Mouse (Mus musculus): ENCODE measurements around the gene Zbtb18. TPM values are rescaled to one million over a fixed set of nuclear protein-coding genes. Genes with fewer than 3 reads are reported as not detected.

Zbtb18 gene
- total and polyA plus RNA-seq, 3 experiments = 8.4 to 16.9 (median 10.0) TPM

DNA sequence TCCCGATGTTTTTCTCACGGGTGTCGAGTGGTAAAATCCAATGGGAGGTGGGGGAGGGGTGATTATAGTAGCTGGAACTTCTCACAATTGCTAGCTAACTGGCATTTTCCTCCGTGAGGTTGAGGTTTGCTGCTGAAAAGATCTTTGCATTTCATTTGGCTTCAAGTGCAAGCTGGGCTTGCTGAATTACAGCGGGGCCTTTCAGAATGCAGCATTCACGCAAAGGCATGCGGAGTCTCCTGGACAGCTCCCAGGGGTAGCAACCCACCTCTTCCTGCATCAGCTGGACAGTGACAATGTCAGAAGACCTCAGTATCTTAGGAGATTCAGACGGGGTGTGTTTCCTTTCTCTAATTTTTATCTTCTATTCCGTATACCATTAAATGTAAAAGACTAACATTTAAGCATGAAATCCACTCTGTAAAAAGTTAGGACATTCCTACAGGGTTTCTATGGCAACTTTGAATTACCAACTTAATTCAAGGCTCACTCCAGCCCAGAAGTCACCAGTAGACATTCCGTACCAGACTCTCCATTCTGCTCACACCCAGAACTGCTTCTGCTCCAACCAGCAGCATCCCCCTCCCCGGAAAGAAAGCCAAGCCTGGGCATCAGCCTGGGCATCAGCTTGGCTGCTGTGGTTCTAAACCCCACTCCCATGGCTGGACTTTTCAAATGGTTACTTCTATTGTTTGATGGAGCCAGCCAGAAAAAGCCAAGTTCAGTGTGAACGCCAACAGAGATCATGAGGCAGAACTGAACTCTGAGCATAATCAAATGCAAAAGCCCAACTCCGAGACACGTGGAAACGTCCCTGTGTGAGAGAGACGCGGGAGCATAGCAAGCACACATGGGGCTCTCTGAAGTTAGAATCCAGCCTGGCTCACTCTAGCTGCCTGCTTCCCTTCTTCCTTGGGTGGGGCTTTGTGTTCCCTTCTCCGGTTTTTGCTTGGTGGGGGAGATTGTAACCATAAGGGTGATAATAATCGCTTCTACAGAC lies 30.5 kb upstream of the Zbtb18 start:
- no peaks in the 10 kb centered on the region for H3K9me3 ChIP-seq (replicated peaks; ENCODE audit: low read length)
- TF ChIP-seq USF1 (IDR thresholded peaks at IDR 0.05; ENCODE audit: low read depth, low read length) = no peak
- in situ Hi-C loops (cut with MboI; ENCODE audit: low pct_ligation_motif_present, low pct_unique_long_range_greater_than_20kb, low sequenced_read_pairs) = no loop called here

DNA sequence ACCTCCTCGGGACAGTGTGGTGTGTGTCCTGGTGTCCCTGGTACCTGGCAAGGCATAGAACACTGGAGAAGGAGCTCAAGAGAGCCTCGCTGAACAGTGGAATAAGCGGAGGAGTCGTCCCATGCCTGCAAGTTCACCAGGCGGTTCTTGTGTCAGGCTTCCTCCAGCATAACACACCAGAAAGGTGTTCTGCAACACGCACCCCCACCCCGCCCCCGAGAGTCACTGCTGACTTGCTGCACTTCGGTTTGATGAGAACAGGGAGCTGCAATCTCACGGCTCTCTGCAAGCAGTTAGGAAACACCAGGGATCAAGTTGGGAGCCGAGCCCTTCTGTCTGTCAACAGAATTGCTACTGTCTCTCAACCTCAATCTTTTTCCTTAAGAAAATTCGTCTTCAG lies 22.8 kb upstream of the Zbtb18 start:
- in situ Hi-C loops (cut with MboI; ENCODE audit: low pct_ligation_motif_present, low pct_unique_long_range_greater_than_20kb, low sequenced_read_pairs) (no loop called here), dilution Hi-C loops (cut with MboI; ENCODE audit: extremely low pct_ligation_motif_present, extremely low pct_unique_long_range_greater_than_20kb, low sequenced_read_pairs) (no loop called here)
- H3K79me2 ChIP-seq (replicated peaks; ENCODE audit: control insufficient read depth, extremely low read depth, insufficient read depth, poor library complexity, severe bottlenecking) = no peaks in the 10 kb centered on the region

More for the DNA sequence above, 30.5 kb upstream of the Zbtb18 start:
- Histone ChIP-seq H3K27me3 (replicated peaks) (no peaks in the 10 kb centered on the region), H3K36me3 (replicated peaks in 1 of 2; ENCODE audit: control insufficient read depth in 1 of 2, insufficient read depth in 1 of 2, low read length in 1 of 2) (no peaks in the 10 kb centered on the region), H3K9ac (ENCODE audit: insufficient read depth, low read depth) (no peak overlapping the region), H3K4me3 (replicated peaks in 1 of 3; ENCODE audit: low read depth in 2 of 3, low read length in 2 of 3, poor library complexity in 1 of 3) (no peak overlapping the region), H3K4me1 (ENCODE audit: control insufficient read depth in 1 of 2, insufficient read depth in 2 of 2) (peaks cover 0 to 4% of the 10 kb centered on the region in 2 experiments; a peak in 1 of 4 replicates), H3K4me2 (ENCODE audit: insufficient read depth, low read depth, poor library complexity, severe bottlenecking) (no peak overlapping the region), H3K79me2 (replicated peaks; ENCODE audit: control insufficient read depth, extremely low read depth, insufficient read depth, poor library complexity, severe bottlenecking) (no peaks in the 10 kb centered on the region), H3K27ac (ENCODE audit: insufficient read depth, low read depth) (no peak overlapping the region)
- DNase-seq (ENCODE audit: extremely low read depth) = no peak
- dilution Hi-C loops (cut with MboI; ENCODE audit: extremely low pct_ligation_motif_present, extremely low pct_unique_long_range_greater_than_20kb, low sequenced_read_pairs) = no loop called here

DNA sequence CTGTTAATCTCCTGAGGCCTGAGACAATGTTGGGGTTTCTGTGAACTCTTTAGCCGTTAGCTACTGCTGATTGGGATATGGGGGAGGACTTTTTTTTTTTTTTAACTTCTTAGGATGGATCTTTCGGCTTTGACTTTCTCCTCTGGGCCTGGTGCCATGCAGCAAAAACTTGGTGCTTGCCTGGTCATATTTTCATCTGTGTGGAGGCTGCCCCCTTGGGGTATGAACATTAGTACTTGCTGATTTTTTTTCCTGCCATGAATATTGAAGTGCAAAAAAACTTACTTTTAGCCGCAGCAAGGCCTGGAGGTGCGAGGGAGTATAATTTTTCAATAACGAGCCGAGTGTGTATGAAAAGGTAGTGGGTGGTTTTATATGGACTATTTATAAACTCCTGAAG lies 22.0 kb upstream of the Zbtb18 start:
- DNase-seq (ENCODE audit: extremely low read depth) = no peak
- dilution Hi-C loops (cut with MboI; ENCODE audit: extremely low pct_ligation_motif_present, extremely low pct_unique_long_range_greater_than_20kb, low sequenced_read_pairs) (no loop called here), in situ Hi-C loops (cut with MboI; ENCODE audit: low pct_ligation_motif_present, low pct_unique_long_range_greater_than_20kb, low sequenced_read_pairs) (no loop called here)
- Histone ChIP-seq H3K4me2 (ENCODE audit: insufficient read depth, low read depth, poor library complexity, severe bottlenecking) (no peak overlapping the region), H3K27ac (ENCODE audit: insufficient read depth, low read depth) (no peak overlapping the region), H3K36me3 (replicated peaks in 1 of 2; ENCODE audit: control insufficient read depth in 1 of 2, insufficient read depth in 1 of 2, low read length in 1 of 2) (no peaks in the 10 kb centered on the region), H3K9ac (ENCODE audit: insufficient read depth, low read depth) (no peak overlapping the region), H3K27me3 (replicated peaks) (peaks cover 1% of the 10 kb centered on the region), H3K4me3 (replicated peaks in 1 of 3; ENCODE audit: low read depth in 2 of 3, low read length in 2 of 3, poor library complexity in 1 of 3) (no peak overlapping the region), H3K79me2 (replicated peaks; ENCODE audit: control insufficient read depth, extremely low read depth, insufficient read depth, poor library complexity, severe bottlenecking) (no peaks in the 10 kb centered on the region), H3K4me1 (ENCODE audit: control insufficient read depth in 1 of 2, insufficient read depth in 2 of 2) (no peaks in the 10 kb centered on the region), H3K9me3 (replicated peaks; ENCODE audit: low read length) (no peaks in the 10 kb centered on the region)
- TF ChIP-seq CTCF (conservative IDR thresholded peaks at IDR 0.05 in 1 of 2, IDR thresholded peaks at IDR 0.05 in 1 of 2; ENCODE audit: low read depth in 2 of 2, low read length in 2 of 2) = peak in 1 of 2 experiments; percentile 19; a peak in 1 of 4 replicates
- no peak for TF ChIP-seq NELFE (IDR thresholded peaks at IDR 0.05; ENCODE audit: low read depth, low read length)
- no peak for TF ChIP-seq E2F4 (IDR thresholded peaks at IDR 0.05; ENCODE audit: insufficient replicate concordance, low read depth, low read length)
- TF ChIP-seq RAD21 (IDR thresholded peaks at IDR 0.05; ENCODE audit: low read depth, low read length) = peak; percentile 10
- peak; percentile 37; the same call in 1 of the 2 replicates for TF ChIP-seq ZNF384 (IDR thresholded peaks at IDR 0.05; ENCODE audit: low read depth, low read length)
- TF ChIP-seq SMC3 (IDR thresholded peaks at IDR 0.05; ENCODE audit: low read depth, low read length) = peak; percentile 9; the same call in 1 of the 2 replicates

More for the DNA sequence above, 22.8 kb upstream of the Zbtb18 start:
- no peak for TF ChIP-seq ZNF384 (IDR thresholded peaks at IDR 0.05; ENCODE audit: low read depth, low read length)
- no peak for TF ChIP-seq CHD2 (IDR thresholded peaks at IDR 0.05; ENCODE audit: low read length)
- TF ChIP-seq RAD21 (IDR thresholded peaks at IDR 0.05; ENCODE audit: low read depth, low read length) = no peak
- no peak for TF ChIP-seq ZC3H11A (IDR thresholded peaks at IDR 0.05; ENCODE audit: low read depth, low read length)
- no peak for TF ChIP-seq POLR2A (IDR thresholded peaks at IDR 0.05; ENCODE audit: low read depth, low read length)
- no peak for TF ChIP-seq MAFK (IDR thresholded peaks at IDR 0.05; ENCODE audit: insufficient replicate concordance, low read length)
- no peak for TF ChIP-seq NRF1 (IDR thresholded peaks at IDR 0.05; ENCODE audit: low read depth, low read length)
- Histone ChIP-seq H3K27ac (ENCODE audit: insufficient read depth, low read depth) (no peak overlapping the region), H3K9me3 (replicated peaks; ENCODE audit: low read length) (no peaks in the 10 kb centered on the region), H3K36me3 (replicated peaks in 1 of 2; ENCODE audit: control insufficient read depth in 1 of 2, insufficient read depth in 1 of 2, low read length in 1 of 2) (no peaks in the 10 kb centered on the region), H3K4me2 (ENCODE audit: insufficient read depth, low read depth, poor library complexity, severe bottlenecking) (no peak overlapping the region), H3K4me1 (ENCODE audit: control insufficient read depth in 1 of 2, insufficient read depth in 2 of 2) (no peaks in the 10 kb centered on the region), H3K27me3 (replicated peaks) (no peaks in the 10 kb centered on the region), H3K9ac (ENCODE audit: insufficient read depth, low read depth) (no peak overlapping the region), H3K4me3 (replicated peaks in 1 of 3; ENCODE audit: low read depth in 2 of 3, low read length in 2 of 3, poor library complexity in 1 of 3) (no peak overlapping the region)
- DNase-seq (ENCODE audit: extremely low read depth) = no peak
